Mouse (Mus musculus) liver, postnatal 0 days (tissue): ENCODE measurements around the gene Dhrs3.

Experiments
- CTCF ChIP-seq: sonication (generic); IDR thresholded peaks from 2 replicates; pipeline ENCODE4 v1.5.1; 2016; ENCODE audit warnings: antibody characterized with exemption, low read depth
- EP300 ChIP-seq: IDR thresholded peaks from 2 replicates; pipeline ENCODE4 v1.6.1; 2016; ENCODE audit warnings: antibody characterized with exemption, low read depth, mild to moderate bottlenecking

GRCm38 (mm10) chr4:144898737-144899136 lies 6.1 kb downstream of the Dhrs3 start:
- TF ChIP-seq CTCF (no peak), EP300 (no peak)
